Mouse (Mus musculus) limb, embryonic 11.5 days (tissue): Measurements from ENCODE around the gene Krtap13-1. TPM values are rescaled to one million over a fixed set of nuclear protein-coding genes. Genes with fewer than 3 reads are reported as not detected.

Experiments used
- polyA plus RNA-seq: library from polyadenylated mRNA; unstranded; fragments of >200 nt; fragmentation: Nextera tagmentation; extraction: Ambion mirVana; gene quantifications from 2 replicates; pipeline ENCODE4 v1.2.1, GENCODE M21; 2014

Gene Krtap13-1
- polyA plus RNA-seq, 1 experiment from 2014 or later: not detected

Other genes starting within 250 kb of the Krtap13-1 start
- gene Cldn17, start 221.9 kb upstream of the Krtap13-1 start, polyA plus RNA-seq: not detected in 2 replicates
- gene Cldn8, start 165.7 kb upstream of the Krtap13-1 start, polyA plus RNA-seq: 1.6 and 2.1 TPM in 2 replicates
- gene Krtap24-1, start 116.6 kb upstream of the Krtap13-1 start, polyA plus RNA-seq: 0.11 TPM in 1 of 2 replicates, not detected in the other
- not detected in 2 replicates for gene 2310079G19Rik, start 101.2 kb upstream of the Krtap13-1 start, polyA plus RNA-seq
- not detected in 2 replicates for gene Krtap26-1, start 81.1 kb upstream of the Krtap13-1 start, polyA plus RNA-seq
- not detected in 2 replicates for gene Krtap27-1, start 57.2 kb upstream of the Krtap13-1 start, polyA plus RNA-seq
- not detected in 2 replicates for gene 2310061N02Rik, start 20.9 kb upstream of the Krtap13-1 start, polyA plus RNA-seq
- not detected in 2 replicates for gene Krtap13, start 22.8 kb downstream of the Krtap13-1 start, polyA plus RNA-seq
- gene 2310034C09Rik, start 30.0 kb downstream of the Krtap13-1 start, polyA plus RNA-seq: not detected in 2 replicates
- gene 2310057N15Rik, start 45.3 kb downstream of the Krtap13-1 start, polyA plus RNA-seq: not detected in 2 replicates
- gene Gm5965, start 49.0 kb downstream of the Krtap13-1 start, polyA plus RNA-seq: not detected in 2 replicates
- gene Gm20741, start 83.4 kb downstream of the Krtap13-1 start, polyA plus RNA-seq: not detected in 2 replicates
- gene Krtap15, start 91.4 kb downstream of the Krtap13-1 start, polyA plus RNA-seq: 0.23 TPM in 1 of 2 replicates, not detected in the other
- not detected in 2 replicates for gene Krtap14, start 97.3 kb downstream of the Krtap13-1 start, polyA plus RNA-seq
- gene Krtap19-1, start 140.5 kb downstream of the Krtap13-1 start, polyA plus RNA-seq: not detected in 2 replicates
- gene Krtap19-2, start 145.4 kb downstream of the Krtap13-1 start, polyA plus RNA-seq: not detected in 2 replicates
- gene Krtap19-3, start 149.2 kb downstream of the Krtap13-1 start, polyA plus RNA-seq: not detected in 2 replicates
- not detected in 2 replicates for gene Krtap19-4, start 156.2 kb downstream of the Krtap13-1 start, polyA plus RNA-seq
- gene Krtap19-5, start 167.6 kb downstream of the Krtap13-1 start, polyA plus RNA-seq: not detected in 2 replicates
- not detected in 2 replicates for gene Krtap19-9b, start 203.4 kb downstream of the Krtap13-1 start, polyA plus RNA-seq
- gene Krtap16-3, start 234.0 kb downstream of the Krtap13-1 start, polyA plus RNA-seq: not detected in 2 replicates